Mouse (Mus musculus) gastrocnemius, postnatal 36 days (tissue): ENCODE data around the gene Zfp385a. TPM values are rescaled to one million over a fixed set of nuclear protein-coding genes. Genes with fewer than 3 reads are reported as not detected.

Source experiments
- DNase-seq, 2 experiments: peaks; one replicate each; pipeline ENCODE4 v3.0.0; 2022
- intact Hi-C: fragments of 180-260 bp; cut with DNase I; formaldehyde crosslinking; loops from one replicate; pipeline ENCODE4 v1.15.1; 2025
- total RNA-seq, 2 experiments: library from RNA; stranded (reverse); gene quantifications; 2 replicates each; pipeline ENCODE4 v1.2.3; 2021

Zfp385a gene
- total RNA-seq, 2 experiments from 2014 or later = 8.7 to 12.7 TPM

DNA sequence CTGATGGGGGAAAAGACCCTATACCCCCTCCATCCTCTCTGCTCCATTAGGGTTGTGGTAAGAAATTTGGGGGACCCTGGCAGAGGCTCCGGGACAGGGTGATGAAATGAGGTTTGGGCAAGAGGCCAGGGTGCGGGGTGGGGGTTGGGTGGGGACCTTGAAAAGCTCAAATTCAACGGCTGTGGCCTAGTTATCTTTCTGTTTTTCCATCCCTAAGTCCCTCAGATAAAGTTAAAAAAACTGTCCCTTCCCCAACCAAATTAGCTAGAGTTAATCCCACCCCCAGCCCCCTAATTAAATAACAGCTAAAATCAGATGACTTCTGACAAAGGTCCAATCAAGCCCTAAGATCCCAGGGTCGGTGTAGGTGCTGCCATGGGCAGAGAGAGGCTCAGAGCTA lies 24.9 kb upstream of the Zfp385a start:
- intact Hi-C loops = no loop called here
- DNase-seq = no peak

DNA sequence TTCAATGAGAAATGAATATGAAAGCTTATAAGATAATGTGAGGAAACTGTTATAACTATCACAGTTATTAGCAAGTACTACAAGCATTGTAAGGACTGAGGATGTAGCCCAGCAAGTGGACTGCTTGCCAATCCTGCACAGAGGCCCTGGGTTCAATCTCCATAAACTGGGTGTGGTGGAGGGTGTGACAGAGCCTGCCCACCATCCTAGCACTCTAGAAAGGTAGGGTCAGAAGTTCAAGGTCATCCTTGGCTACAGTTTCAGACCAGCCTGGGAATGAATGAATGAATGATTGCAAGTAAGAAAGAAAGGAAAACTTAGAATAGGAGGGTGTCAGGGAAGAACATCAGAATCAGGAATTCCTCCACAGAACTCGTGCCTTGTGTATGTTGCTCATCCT lies 23.9 kb upstream of the Zfp385a start:
- intact Hi-C loops = no loop called here
- no peak for DNase-seq

DNA sequence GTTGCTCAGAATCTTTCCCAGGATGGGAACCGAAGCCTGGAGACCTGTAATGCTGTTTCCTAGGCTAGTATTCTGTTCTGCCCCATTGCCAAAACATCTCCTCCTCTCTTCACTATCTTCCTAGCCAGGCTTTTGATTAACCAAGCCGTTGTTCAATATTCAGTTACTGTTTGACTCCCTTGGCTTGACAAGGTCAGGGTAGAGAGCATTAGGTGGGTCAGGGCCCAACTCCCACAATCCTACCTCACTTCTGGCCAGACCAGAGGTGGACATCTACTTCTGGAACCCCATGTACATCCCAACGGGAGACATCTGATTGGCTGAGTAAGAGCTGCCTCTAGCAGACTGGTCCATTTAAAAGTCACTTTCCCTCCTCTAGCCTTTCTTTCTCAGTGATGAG lies 23.1 kb upstream of the Zfp385a start:
- intact Hi-C loops = no loop called here
- DNase-seq = no peak

DNA sequence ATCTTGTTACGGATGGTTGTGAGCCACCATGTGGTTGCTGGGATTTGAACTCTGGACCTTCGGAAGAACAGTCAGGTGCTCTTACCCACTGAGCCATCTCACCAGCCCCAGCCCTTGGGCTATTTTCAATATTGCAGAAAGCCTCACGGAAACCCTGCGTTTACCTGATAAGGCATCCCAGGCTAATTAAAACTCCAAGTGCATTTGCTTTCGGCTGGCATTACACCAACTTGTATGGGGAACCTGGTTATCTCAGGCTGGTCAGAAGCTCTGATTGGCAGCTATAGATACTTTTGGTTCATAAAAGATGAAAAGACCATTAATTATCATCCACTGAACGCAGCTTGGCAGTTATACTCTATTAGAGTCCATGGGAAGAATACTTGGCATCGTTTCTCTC lies 22.4 kb upstream of the Zfp385a start:
- intact Hi-C loops = no loop called here
- DNase-seq = no peak

DNA sequence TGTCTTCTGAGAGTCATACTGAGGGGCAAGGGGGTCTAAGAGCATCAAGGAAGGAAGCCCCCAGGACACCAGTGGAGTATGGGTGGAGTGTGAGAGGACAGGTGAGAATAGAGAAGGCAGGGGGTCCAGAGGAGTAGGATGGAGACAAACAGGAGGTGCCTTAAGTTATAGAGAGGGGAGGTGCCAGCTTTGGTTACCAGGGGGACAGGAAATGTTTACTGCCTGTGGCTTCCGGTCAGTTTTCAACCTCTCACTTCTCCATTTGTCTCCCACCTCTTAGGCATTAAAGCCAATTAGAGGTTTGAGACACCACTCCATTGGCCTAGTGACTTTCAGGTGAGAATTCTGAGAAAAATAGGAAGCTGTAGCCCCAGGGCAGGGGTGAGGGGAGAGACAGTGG lies 21.4 kb upstream of the Zfp385a start:
- no peak for DNase-seq
- intact Hi-C loops = no loop called here

DNA sequence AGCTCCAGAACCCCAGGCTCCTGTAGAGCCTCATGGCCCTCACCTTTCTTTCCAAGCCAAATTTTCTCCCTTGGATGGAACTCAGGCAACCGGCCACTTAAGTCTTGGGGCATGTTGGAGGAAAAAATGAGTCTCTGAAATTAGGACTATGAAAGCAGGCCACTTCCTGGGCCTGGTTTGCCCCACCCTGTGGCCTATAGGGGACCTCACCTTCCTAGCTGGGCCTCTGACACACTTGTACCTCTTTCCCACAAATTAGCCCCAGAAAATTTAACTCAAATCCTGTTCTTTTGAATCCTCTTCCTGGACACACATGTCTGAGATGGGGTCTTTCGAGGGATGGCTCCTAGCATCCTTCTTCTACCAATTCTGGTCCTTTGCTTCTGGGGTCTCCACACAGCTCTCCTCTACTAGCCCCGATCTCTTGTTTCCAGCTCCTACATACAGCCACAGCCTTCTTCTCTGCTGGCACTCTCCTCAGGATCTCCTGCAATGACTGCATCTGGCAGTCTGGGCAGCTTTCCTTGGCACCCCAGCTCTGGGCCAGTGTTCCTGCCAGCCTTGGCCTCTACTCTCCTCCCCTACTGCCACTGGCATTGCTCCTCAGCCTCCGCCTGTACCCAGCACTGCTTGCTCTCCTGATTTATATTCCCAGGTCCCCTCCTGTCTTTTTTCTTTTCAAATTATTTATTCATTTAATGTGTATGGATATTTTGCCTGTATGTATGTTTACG lies 20.1 kb upstream of the Zfp385a start:
- intact Hi-C loops = no loop called here
- peak; percentile 59 to 64 for DNase-seq

DNA sequence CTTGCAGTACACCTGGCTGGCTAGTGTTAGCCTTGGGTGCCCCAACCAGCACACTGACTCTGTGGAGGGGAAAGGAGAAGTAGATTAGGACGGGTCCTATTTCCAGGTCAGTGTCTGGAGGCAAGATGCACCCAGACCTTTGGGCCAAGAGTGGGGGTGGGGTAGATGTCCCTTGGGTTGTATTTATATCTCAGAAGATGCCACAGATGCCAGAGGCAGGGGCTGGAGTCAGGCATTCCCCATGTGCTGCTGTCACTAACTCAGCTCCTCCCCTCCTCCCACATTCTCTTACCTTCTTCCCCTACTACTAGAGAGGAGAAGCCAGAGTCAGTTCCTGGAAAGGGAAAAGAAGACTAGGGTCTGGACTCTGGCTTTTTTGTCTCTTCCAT lies 19.2 kb upstream of the Zfp385a start:
- intact Hi-C loops = no loop called here
- no peak for DNase-seq

DNA sequence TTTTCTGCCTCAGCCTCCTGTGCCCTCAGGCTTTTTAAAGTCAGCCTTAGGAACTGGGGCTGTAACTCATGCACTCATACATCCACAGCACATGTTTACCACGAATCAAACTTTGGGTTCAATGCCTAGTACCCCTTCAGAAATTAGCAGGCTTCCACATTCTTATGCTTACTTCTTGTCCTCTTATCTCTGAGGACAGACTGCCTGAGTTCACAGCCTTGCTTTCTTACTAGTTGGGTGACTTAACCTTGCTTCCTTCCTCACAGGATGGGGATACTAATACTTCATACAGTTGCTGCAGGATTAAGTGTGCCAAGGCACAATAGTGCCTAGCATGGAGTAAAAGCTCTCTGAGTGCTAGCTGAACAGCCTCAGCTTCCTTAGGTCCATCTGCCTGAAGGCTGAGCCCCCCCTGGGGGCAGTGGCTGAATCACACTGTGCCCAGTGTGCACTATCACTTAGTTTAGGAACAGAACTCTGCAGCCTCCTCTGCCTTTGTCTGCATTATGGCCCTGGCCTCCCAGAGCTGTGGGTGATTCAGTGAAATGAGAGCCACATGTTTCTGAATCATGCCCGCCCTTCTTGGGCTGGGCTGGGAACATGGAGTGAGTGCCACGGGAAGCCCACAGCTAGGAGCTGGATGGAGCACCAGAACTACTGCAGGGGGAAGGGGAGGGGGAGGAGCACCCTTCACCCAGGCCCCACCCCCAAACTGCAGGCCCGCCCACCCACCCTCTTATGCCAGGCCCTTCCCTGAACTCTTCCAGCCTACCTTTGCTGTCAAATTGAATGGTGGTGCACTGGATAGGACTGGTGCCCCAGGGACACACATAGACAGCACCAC lies 18.6 kb upstream of the Zfp385a start:
- DNase-seq = no peak
- intact Hi-C loops = no loop called here

DNA sequence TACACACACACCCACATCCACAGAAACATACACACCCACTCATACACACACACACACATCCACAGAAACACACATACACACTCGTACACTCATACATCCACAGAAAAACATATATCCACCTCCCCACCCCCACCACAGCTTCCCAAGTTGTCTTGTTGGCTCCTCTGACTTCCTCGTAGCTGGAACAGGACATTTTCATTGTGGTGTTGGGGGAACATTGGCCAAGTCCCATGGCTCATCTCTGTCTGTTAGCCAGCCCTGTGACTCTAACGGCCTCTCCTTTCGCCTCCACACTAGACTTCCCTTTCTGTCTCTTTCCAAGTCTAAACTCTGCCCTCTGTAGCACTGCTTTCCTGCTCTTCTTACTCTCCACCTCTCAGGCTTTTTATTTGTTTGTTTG lies 17.9 kb upstream of the Zfp385a start:
- intact Hi-C loops = no loop called here
- no peak for DNase-seq

DNA sequence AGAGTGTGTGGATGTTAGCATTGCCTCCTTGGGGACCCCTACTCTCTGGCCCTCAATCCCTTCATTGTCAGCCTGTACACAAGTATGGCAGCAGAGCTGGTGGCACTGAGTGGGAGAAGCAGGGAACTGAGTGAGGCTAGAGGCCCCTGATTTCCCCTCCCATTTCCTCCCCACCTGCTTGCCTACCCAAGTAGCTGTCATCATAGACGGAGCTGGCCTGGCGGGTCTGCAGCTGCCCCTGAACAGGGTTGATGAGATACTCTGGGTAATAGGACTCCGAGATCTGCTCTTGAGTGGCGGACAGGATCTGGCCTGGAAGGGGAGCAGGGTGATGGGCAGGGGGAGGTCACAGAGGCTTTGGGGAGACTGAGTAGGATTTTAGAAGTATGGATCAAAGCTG lies 16.2 kb upstream of the Zfp385a start:
- DNase-seq = no peak
- intact Hi-C loops = no loop called here

DNA sequence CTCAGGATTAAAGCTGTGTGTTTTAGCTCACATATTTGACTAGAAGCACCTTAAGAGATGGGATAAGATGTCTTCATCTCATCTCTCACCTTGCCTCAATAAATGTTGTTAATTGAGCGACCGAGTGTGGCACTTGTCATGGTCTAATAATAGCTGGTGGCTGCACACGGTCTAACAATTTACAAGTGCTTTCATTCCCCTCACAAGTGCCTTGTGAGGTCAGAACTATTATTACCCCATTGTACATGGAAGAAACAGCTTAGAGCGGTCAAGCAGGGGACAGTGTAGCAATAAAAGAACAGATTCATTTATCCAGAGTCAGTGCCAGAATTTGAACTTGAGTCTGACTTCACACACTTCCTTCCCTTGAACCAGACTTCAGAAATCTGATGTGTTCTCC lies 15.5 kb upstream of the Zfp385a start:
- intact Hi-C loops = no loop called here
- DNase-seq = no peak

DNA sequence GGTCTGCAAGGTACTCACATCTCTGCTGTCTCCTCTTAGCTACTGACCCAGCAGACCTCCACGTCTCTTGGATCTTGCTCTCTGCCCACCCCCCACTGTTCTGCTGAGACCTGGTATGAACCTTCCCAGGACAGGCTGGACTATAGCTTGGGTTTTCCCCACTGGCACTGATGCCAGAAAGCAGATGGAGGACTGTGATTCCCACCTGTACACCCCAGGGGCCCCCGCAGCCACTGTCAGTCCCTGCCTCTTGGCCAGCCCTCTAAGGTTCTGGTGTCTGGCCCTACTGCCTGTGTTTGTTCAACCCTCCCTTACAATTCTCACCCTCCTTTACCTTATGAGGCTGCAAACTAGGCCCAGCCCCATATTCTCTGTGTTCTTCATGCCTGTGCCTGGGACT lies 14.8 kb upstream of the Zfp385a start:
- no peak for DNase-seq
- intact Hi-C loops = no loop called here

DNA sequence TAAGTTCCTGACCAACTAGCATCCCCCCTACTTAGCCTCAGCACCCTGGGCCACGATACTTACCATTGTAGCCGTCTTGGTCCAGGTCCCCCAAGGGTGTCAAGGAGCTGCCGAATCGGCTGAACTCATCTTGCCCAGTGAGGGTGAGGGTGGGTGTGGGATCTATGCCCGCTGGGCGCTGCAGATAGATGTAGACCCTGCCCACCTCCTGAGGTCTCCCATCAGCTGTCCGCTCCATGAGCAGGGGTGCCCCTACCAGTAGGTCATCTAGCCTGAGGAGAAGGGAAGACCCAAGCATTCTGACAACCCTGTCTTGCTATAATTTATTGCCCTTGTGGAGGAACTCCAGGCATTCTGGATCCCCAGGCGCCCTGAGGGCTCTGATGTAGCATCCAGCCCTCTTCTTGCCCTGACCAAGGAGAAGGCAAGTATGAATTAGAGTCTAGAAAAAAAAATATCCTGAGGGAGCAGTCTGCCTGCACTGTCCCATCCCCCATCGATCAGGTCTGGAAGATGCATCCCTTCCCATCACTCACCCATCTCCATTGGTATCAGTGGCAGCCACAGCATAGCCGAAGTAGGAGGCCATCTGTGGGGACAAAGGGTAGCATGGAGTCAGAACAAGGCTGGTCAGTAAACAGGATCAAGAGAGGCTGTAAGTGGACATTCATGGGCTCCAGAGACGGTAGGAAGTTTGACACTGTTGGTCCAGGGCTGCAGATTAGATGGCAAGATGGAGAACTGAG lies 13.8 kb upstream of the Zfp385a start:
- intact Hi-C loops = no loop called here
- no peak for DNase-seq

DNA sequence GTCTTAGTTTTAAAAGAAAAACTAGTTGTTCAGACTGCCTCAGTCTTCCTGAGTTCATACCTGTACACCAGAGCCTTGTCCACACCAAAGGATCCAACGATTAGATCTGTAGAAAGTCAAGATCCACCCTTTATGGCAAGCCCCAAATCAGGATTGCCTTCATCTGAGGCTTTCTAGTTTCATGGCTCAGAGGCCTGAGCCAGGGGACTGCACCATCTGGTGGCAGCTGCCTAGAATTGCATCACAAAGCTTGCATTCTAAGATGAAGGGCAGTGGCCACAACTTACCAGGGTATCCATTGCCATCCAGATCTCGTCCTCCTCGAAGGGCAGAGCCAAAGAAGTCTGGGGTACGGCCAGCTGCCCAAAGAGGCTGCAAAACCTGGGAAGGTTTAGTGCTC lies 13.0 kb upstream of the Zfp385a start:
- DNase-seq = no peak
- intact Hi-C loops = no loop called here

DNA sequence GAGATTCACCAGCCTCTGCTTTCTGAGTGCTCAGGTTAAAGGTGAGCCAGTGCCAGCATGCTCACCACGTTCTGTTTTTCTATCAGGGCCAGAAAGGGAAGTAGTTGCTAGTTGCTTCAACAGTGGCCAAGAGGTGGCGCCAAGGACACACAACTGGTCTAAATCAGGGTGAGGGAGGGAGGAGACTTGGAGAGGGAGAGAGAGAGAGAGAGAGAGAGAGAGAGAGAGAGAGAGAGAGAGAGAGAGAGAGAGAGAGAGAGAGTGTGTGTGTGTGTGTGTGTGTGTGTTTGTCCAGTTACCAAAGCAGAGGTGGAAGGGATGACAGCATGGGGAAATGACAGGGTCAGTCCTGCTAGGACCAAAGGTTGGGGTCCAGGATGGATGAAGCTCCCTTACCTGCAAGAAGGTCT lies 7.4 kb upstream of the Zfp385a start:
- peak in 1 of 2 experiments; percentile 70 for DNase-seq
- intact Hi-C loops = loop anchor here (1.0 kb wide), 1 partner anchor 40 kb away; no protein-coding TSS in a partner anchor

DNA sequence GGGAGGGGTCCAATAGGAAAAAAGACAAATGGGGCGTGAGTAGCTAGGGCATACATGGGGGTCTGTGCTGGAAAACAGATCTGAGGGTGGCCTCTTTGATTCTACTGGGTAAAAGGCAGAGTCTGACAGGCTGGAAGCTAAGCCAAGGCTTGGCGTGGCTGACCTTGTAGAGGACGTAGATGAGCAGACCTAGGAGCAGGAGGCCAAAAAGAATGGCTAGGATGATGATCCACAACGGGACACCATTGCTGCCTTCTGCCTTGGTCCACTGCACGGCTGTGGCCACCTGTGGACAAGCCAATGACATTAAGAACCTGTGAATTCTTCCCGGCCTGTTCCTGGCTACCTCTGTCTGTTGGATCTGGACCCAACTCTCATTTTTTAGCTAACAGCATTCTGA lies 5.9 kb upstream of the Zfp385a start:
- intact Hi-C loops = no loop called here
- DNase-seq = no peak

DNA sequence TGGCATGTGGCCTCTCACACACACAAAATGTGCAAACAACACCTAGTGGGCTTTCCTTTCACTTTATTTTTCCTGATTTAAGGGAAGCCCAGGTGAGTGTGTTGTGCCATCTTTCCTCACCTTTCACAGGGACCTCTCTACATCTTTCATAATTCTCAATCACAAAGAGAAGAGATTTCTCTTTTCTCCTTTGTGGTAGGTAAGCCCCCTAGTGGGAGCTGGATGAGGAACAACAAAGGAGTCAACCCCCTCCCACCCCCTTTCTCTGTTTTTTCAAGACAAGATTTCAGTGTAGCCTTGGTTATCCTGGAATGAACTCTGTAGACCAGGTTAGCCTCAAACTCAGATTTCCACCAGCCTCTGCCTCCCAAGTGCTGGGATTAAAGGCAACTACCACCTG lies 3.7 kb upstream of the Zfp385a start:
- DNase-seq = no peak
- intact Hi-C loops = no loop called here

DNA sequence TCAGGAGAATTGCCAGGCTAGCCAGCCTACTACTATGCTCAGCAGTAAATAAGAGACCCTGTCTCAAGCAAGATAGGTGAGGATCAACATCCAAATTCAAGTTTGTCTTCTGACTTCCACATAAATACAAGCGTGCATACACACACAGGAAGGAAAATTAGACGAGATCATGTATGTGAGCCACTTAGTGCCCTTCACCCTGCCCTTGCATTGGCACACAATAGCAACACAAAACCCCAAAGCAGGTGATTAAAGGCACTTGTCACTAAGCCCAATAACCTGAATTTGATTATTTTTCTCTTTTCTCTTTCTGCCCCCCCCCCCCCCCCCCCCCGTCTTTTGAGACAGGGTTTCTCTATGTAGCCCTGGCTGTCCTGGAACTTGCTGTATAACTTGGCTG lies 3.1 kb upstream of the Zfp385a start:
- DNase-seq = no peak
- intact Hi-C loops = no loop called here

DNA sequence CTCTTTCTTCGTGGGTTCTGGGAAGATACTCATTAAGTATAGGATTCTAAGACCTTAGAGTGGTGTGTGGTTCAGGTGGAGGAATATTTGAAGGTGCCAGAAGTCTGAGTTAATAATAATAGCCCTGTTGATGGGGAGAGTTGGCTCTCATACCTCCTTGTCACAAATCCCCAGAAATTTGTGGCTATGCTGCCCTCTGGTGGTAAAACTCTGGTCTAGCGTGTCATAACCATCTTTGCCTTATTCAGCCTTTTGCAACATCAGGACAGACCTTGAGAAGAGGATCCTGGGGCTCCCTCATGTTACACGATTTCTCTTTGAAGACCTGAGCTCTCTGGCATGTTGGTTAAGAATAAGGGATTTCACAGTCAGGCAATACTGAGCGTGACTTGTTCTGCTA lies 2.5 kb upstream of the Zfp385a start:
- intact Hi-C loops = no loop called here
- DNase-seq = peak in 1 of 2 experiments; percentile 71

DNA sequence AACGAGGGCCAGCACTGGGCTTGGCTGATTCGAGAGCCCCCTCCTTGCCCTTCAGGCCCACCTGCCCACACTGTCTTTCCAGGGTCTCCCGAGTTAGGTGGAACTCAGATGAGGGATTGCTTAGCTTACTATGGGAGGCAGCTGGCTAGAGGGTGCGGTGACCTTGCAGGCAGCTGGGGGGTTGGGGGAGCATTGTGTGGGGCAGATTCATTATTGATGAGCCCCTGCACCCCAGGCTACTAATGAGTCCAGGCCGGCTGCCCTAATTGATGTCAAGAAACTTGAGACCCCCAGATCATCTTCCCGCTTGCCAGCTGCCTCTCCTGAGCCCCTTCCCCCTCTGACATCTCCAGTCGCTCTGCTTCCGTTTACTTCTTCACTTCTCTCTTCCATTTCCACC lies 1.7 kb upstream of the Zfp385a start:
- intact Hi-C loops = no loop called here
- no peak for DNase-seq

DNA sequence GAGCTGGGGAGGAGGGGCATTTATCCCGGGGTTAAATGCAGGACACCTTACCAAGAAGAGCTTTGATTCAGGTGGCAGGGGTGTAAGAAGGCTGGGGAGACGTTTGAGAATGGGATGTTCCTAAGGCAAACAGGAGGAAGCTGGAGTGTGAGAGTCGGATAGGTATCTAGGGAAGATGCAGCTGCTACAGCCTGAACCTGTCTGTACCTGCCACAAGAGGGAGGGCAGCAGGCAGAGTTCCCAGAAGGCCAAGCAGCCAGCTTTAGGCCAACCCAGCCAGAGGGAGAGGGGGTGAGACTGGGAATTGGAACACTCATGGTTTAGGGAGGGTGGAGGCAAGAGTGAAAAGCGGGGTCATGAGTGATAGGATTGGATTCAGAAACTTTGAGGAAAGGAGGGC lies 893 bp upstream of the Zfp385a start:
- no peak for DNase-seq
- intact Hi-C loops = no loop called here
